Mouse (Mus musculus) left cerebral cortex, postnatal 10 days (tissue): ENCODE measurements at regions not wholly inside any gene's neighbourhood (a gene's known extent, or its start where the extent isn't known, plus 50 kb on each side); places are given as distances from the start of the nearest gene placed in this dataset.

Experiments used
- DNase-seq, 2 experiments: peaks; one replicate each; pipeline ENCODE4 v3.0.0; 2021 to 2022; ENCODE audit warnings: low spot score in 2 of 2, mixed read lengths in 1 of 2; ENCODE audit errors: extremely low spot score in 1 of 2
- intact Hi-C: fragments of 180-260 bp; cut with DNase I; formaldehyde crosslinking; loops from one replicate; pipeline ENCODE4 v1.15.1; 2025

DNA sequence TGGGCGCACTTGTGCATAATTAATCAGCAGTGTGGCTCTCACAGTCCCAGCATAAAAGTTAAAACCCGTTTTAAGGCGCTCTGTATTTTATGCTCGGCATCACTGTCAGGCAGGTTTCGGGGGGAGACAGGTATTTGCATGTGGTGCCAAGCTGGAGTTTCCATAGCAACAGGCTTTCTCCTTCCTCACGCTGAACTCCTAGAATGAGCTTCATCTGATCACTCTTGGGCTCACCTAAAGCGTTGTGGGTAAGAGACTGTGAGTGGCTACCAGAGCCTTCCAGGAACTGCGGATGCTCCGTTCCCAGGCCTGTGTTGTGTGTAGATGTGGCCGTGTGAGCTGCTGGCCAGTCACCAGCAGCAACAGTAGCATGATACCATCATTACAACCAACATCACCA is 161.5 kb downstream of the Ajap1 start:
- intact Hi-C loops, result no loop called here
- no peak for DNase-seq

GRCm38 (mm10) chr4:153320602-153321001 is 162.0 kb downstream of the Ajap1 start:
- intact Hi-C loops, result no loop called here
- DNase-seq, result no peak

DNA sequence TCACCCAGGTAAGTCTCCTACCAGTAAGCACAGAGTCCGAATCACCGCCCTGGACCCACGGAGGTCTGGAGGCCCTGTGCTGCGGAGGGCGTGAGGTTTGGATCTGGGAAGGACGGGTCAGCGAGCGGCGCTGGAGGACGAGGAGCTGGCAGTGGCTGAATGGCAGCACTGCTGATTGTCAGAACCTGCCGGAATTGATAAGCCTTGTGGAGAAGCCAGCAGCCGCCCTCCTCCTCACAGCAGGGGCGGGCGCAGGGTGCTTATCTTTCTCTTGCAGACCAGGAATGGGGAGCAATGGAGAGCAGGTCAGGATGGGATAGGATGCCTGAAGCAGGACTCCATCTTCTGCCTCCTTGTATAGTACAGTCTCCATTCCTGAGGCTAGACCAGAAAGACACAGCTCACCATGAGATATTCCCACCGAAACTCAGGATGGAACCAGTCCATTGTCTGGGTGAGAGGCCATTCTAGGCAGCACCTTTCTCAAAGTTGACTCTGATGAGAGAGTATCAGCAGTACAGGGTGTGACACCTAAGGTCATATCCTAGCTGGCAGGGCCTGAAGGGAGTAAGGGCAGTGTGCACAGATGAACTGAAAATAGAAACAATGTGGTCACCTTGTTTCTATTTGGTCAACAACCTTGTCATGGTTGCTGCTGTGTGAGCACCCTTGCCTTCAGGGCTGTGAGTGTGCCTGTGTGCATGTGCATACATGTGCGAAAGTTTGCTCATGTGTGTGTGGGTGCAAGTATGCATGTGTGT is 165.5 kb downstream of the Ajap1 start:
- DNase-seq, result no peak
- intact Hi-C loops, result no loop called here

DNA sequence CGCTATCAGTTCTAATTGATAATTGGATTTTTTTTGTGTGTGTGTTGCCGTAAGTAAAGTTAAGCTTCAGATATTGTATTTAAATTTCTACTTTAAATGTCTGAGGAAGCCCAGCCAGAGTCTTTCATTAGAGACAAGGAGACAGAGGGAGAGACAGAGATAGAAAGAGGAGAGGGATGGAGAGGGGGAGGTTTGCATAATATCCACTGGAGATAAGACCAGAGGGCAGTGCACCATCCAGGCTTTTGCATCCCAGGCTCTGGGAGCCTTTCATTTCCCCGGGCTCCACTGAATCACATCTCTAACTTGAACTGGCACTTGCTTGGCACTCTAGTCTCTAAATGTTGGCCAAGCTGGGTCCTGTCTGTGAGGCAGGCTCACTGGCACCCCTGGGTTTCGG is 166.1 kb downstream of the Ajap1 start:
- DNase-seq, result no peak
- intact Hi-C loops, result no loop called here

- no peak for DNase-seq
- intact Hi-C loops, result no loop called here
These were observed 168.7 kb downstream of the Ajap1 start for GRCm38 (mm10) chr4:153313961-153314360.

DNA sequence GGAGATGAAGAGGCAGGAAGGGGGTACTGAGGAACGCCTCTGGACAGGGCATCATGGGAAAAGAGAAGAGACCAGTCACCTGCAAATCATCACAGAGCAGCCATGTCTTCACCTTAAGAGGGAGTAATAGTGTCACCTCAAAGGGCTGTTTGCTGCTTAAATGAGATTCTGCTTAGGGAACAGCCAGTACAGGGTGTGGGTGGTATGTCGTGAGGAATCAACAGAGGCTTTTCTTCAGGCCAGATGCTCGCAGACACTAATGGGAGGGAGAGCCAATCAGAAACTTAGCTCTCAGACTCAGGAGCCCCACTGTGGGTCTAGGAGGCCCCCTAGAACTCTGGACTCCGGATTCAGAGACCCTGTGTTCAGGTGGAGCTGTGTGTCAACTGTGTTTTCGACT is 171.0 kb downstream of the Ajap1 start:
- intact Hi-C loops, result no loop called here
- DNase-seq, result no peak

- intact Hi-C loops, result no loop called here
- no peak for DNase-seq
These were observed 172.0 kb downstream of the Ajap1 start for GRCm38 (mm10) chr4:153310641-153311040.

- DNase-seq, result no peak
- intact Hi-C loops, result no loop called here
These were observed 179.1 kb downstream of the Ajap1 start for GRCm38 (mm10) chr4:153303521-153303920.

DNA sequence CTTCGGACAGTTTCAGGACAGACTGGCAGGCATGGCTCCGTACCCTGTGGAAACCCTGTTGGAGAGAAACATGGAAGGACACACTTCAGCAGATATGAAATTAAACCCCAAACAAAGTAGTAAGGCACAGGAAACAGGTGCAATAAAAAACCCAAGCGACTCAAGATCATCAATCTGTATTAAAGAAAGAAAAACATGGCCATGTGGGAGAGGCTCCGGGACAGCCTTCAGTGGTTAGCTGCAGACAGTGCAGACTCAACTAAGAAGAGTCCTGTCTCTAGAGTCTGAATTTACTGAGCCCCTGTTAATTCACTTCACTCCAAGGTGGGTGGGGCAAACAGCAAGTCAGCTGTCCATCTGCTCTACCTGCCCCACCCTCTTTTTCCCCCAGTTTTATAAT is 179.8 kb downstream of the Ajap1 start:
- DNase-seq, result no peak
- intact Hi-C loops, result no loop called here

GRCm38 (mm10) chr4:153298277-153298676 is 184.3 kb downstream of the Ajap1 start:
- intact Hi-C loops, result no loop called here
- DNase-seq, result no peak

DNA sequence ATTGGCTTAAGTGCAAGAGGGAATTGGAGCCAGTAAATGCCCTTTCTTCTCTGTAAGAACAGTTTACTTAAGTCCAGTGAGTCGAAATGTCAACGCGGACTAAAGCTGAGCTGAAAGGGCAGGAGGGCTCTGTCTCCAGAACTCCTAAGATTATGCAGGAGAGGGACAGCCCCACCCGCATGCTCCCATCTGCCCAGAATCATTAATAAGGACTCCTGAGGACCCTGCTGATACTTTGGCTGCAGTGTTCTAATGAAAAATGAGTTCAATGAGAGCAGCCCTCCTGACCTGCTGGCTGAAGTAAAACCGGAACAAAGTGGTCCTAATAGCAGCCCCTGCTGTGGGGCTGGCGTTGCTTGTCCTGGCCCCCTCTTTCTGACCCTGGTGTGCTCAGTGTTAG is 187.8 kb downstream of the Ajap1 start:
- intact Hi-C loops, result no loop called here
- DNase-seq, result no peak

DNA sequence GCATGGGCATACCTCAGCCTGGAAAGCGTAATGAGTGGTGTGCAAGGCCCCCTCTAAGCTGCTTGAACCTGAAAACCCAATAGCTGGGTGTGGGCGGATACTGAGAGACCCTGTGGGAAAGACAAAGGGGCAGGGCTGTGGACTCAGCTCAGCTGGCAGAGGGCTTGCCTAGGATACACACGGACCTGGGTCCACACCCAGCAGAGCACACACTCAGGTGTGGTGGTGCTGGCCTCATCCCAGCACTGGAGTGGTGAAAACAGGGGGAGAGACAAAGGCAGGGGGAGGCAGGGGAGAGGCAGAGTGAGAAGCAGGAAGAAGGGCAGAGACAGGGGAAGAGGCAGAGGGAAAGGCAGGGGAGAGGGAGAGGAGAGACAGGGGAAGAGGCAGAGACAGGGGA is 189.5 kb downstream of the Ajap1 start:
- intact Hi-C loops, result no loop called here
- DNase-seq, result no peak

GRCm38 (mm10) chr4:153288362-153288761 is 194.2 kb downstream of the Ajap1 start:
- intact Hi-C loops, result no loop called here
- DNase-seq, result no peak

- intact Hi-C loops, result no loop called here
- no peak for DNase-seq
These were observed 198.4 kb downstream of the Ajap1 start for GRCm38 (mm10) chr4:153284209-153284608.

- intact Hi-C loops, result no loop called here
- DNase-seq, result no peak
These were observed 206.0 kb downstream of the Ajap1 start for GRCm38 (mm10) chr4:153276571-153276970.

GRCm38 (mm10) chr4:153271376-153271775 is 211.2 kb downstream of the Ajap1 start:
- DNase-seq, result no peak
- intact Hi-C loops, result no loop called here

DNA sequence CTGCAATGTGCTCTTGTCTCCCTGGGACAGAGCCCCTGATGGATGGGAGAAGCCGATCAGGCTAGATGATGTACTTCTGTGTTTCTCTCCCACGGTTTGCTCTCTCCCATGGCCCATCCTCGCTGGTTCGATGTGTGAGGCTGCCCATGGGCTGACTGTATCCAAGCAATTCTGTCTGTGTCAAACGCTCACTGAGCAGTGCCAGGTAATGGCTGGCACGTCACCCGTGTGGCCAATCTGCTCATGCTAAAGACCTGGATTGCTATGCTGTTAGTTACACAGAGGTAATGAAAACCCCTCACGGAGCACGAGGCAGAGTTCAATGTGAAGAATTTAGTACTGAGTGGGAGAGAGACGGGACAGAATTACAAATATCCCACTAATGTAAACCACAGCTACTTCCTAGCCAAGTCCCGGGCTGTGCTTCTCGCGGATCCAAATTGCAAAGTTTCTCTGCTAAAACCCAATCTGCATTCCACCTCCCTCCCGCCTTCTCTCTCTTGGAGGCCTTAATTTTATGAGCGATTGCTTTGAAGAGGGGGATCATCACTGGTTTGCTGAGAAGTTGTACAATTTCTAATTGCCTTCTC is 219.3 kb downstream of the Ajap1 start:
- intact Hi-C loops, result no loop called here
- no peak for DNase-seq

DNA sequence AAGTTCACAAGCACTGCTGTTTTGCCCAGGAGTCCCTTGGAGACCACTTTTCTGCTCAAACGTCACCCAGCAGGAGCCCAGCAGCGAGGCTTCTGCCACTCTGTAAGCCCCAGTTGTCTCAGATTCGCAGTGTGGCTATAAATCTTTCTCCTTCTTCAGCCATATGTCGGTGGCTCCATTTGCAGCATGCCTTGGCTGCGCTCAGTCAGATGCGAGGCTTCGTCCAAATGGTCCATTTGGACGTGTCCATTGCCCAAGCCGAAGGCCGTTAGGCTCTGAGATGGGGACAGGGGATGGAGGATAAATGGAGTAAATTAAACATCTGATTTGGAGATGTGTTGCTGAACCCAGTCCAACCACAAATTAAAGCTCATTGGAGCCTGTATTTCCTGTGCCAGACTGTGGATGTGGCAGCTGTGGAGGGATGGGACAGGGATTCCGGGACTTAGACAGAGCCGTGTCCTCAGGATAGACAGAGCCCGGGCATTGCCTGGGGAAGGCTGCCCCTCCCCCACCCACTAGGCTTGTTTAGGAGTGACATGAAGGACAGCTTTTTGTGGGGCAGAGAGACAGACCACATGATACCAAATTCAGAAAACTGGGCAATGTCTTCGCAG is 221.6 kb downstream of the Ajap1 start:
- DNase-seq, result peak; percentile 9 to 35

DNA sequence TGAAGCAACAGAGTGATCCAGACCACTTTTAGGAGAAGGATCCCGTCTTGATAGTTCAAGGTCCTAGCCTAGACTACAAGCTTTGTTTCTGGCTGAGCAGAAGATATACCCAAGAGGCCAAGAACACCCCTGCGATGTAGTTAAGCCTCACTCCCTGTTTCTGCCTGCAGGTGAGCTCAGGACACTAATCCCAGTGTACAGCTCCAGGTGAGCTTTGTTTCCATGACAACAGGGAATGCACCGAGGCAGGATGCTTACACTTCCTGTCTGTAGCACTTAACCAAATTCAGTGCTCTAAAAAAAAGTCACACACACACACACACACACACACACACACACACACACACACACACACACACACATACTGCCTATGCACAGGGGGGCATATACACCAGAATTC is 230.7 kb downstream of the Ajap1 start:
- intact Hi-C loops, result no loop called here
- DNase-seq, result no peak

More for the DNA sequence above, 221.6 kb downstream of the Ajap1 start:
- intact Hi-C loops, result no loop called here

GRCm38 (mm10) chr4:153251311-153251710 is 231.3 kb downstream of the Ajap1 start:
- DNase-seq, result no peak
- intact Hi-C loops, result no loop called here
